Mouse (Mus musculus): ENCODE data around the gene Rab34.

Gene Rab34

DNA sequence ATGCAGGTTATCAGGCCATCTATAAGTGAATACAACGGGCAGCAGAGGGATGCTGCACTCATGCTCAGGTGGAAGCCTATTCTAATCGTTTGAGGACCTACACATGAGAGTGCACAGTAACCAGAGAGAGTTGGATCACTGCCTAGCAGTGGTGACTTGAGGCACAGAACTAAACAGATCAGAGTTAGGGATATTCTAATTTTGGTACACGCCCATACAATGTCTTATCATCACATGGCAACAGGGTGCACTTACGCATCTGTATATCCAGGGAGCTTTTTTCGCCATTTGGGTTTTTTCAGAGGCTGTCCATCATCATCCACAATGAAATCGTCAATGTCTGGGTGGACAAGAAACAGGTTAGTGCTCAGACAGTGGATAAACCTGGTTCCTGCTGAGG is 43.3 kb downstream of the Rab34 start:
- DNase-seq: no peak

DNA sequence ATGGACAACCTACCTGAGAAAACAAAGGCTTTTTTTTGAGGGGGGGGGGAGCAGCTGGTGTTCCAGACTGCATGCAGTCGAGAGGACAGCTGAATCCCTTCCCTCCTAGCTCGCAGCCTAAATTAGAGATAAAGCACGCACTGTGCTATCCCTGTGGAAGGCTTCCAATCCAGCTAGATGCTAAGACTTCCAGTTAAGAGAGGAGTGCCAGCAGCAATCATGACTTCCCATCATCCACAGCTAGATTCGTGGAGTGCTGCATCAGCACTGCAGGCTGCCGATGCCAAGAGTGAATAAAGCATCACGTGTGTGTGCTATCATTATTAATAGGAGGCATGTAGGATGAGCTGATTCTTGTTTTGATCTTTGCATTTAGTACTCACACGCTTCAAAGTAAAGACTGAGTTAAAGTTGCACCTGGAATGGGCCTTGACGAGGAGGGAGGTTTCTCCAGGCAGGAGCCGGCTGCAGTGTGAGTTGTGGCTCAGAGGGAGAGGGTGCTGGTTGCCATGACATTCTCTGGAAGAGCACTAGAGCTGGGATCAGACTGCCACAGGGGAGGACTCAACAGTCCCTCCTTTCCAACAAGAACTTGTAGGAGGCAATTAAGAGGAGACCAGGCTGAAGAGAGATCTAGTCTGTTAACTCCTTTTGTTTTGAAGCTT is 52.1 kb downstream of the Rab34 start:
- DNase-seq: no peak

All from cerebellum, adult 9-11 months (tissue).